Mouse (Mus musculus) kidney, embryonic 14.5 days (tissue): Measurements from ENCODE around the gene Atl3. TPM values are rescaled to one million over a fixed set of nuclear protein-coding genes. Genes with fewer than 3 reads are reported as not detected.

ENCODE experiments used
- ATAC-seq: fragments of 200-750 bp; cut with Nextera tagmentation; 2 replicates; pipeline ENCODE4 v1.8.0; 2017; ENCODE audit warnings: moderate number of reproducible peaks, mild to moderate bottlenecking, moderate TSS enrichment, moderate library complexity; ENCODE audit not compliant: low FRiP score, low TSS enrichment
- H3K27ac ChIP-seq: fragments of 300-500 bp; sonication (generic); 2 replicates; pipeline ENCODE4 v1.5.1; 2014; ENCODE audit warnings: low read depth, mild to moderate bottlenecking, low read length, moderate library complexity, mixed read lengths
- H3K27me3 ChIP-seq: fragments of 300-500 bp; sonication (generic); 2 replicates; pipeline ENCODE4 v1.6.1; 2014; ENCODE audit warnings: mild to moderate bottlenecking, low read length; ENCODE audit not compliant: control insufficient read depth, insufficient read depth
- H3K36me3 ChIP-seq: fragments of 300-500 bp; sonication (generic); 2 replicates; pipeline ENCODE4 v1.6.1; 2014; ENCODE audit warnings: low read length, mixed read lengths; ENCODE audit not compliant: control insufficient read depth, insufficient read depth
- H3K4me1 ChIP-seq: fragments of 300-500 bp; sonication (generic); 2 replicates; pipeline ENCODE4 v1.6.1; 2014; ENCODE audit warnings: low read length, mixed read lengths; ENCODE audit not compliant: control insufficient read depth, insufficient read depth
- H3K4me2 ChIP-seq: fragments of 300-500 bp; sonication (generic); replicated peaks from 2 replicates; pipeline ENCODE4 v1.6.1; 2014; ENCODE audit warnings: low read depth, mild to moderate bottlenecking, low read length
- H3K4me3 ChIP-seq: fragments of 300-500 bp; sonication (generic); 2 replicates; pipeline ENCODE4 v1.5.1; 2014; ENCODE audit warnings: mild to moderate bottlenecking, low read length
- H3K9ac ChIP-seq: fragments of 300-500 bp; sonication (generic); 2 replicates; pipeline ENCODE4 v1.6.1; 2014; ENCODE audit warnings: low read depth, mild to moderate bottlenecking, low read length, moderate library complexity
- H3K9me3 ChIP-seq: fragments of 300-500 bp; sonication (generic); 2 replicates; pipeline ENCODE4 v1.6.1; 2016; ENCODE audit warnings: low read length; ENCODE audit not compliant: control insufficient read depth
- WGBS: fragments of 180-500 bp; shearing (Covaris S2); extraction: QIAGEN DNeasy Blood & Tissue Kit; methylation state at CpG from one replicate; pipeline ENCODE4 v1.1.7; 2014; 5-methylcytosine and 5-hydroxymethylcytosine counted together
- polyA plus RNA-seq: library from polyadenylated mRNA; unstranded; fragments of >200 nt; fragmentation: Nextera tagmentation; extraction: Ambion mirVana; gene quantifications from 2 replicates; pipeline ENCODE4 v1.2.1, GENCODE M21; 2014

Gene Atl3
- polyA plus RNA-seq, 1 experiment from 2014 or later = 17.7 TPM

GRCm38 (mm10) chr19:7521619-7522018, 27.8 kb downstream of the Atl3 start:
- no peak overlapping the region for H3K4me2 ChIP-seq
- peaks cover 47% of the 10 kb centered on the region for H3K36me3 ChIP-seq
- H3K27ac ChIP-seq = no peak overlapping the region
- no peaks in the 10 kb centered on the region for H3K4me1 ChIP-seq
- peaks cover 6% of the 10 kb centered on the region for H3K9me3 ChIP-seq
- H3K4me3 ChIP-seq = no peak overlapping the region
- ATAC-seq = no peak
- no peak overlapping the region for H3K9ac ChIP-seq
- H3K27me3 ChIP-seq = no peaks in the 10 kb centered on the region
- WGBS = 98% methylated on average over 3 of the region's 3 CpGs

DNA sequence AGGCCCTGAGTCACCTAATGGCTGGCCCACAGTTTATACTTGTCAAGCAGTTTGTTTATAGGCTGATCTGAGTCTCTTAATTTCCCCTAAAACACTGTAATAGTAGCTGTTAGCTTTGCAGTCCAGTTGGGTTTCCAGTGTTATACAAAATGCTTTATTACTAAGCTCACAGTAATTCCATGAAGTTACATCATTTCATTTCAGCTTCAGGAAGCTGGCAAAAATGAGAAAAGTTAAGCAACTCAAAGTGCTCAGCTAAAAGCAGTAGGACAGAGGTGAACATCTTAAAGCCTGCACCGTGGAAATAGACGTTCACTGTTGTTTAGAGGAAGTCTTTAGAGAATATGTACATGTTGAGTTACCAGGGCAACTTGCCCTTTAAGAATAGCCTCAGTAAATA, 29.0 kb downstream of the Atl3 start:
- 100% methylated on average over 2 of the region's 2 CpGs for WGBS
- ATAC-seq = no peak

DNA sequence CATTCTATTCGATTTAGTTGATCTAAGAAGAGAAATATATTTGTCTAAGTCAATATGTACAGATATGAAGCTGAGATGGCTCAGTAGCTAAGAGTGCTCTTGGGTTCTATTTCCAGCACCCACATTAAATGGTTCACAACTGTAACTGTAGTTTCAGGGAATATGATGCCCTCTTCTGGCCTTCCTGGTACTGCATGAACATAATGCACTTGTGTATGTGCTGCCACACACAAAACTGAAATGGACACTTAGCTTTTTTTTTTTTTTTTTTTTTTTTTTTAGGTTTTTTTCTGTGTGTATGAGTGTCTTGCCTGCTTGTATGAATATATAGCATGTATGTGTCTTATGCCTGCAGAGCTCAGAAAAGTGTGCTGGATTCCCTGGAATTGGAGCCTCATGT, 29.5 kb downstream of the Atl3 start:
- Histone ChIP-seq H3K36me3 (peaks cover 47% of the 10 kb centered on the region), H3K9me3 (peaks cover 6% of the 10 kb centered on the region), H3K27me3 (no peaks in the 10 kb centered on the region), H3K27ac (no peak overlapping the region), H3K9ac (no peak overlapping the region), H3K4me2 (no peak overlapping the region), H3K4me1 (no peaks in the 10 kb centered on the region), H3K4me3 (no peak overlapping the region)
- 94% methylated on average over 1 of the region's 1 CpGs for WGBS
- ATAC-seq = no peak

More for the DNA sequence above, 29.0 kb downstream of the Atl3 start:
- peaks cover 6% of the 10 kb centered on the region for H3K9me3 ChIP-seq
- H3K4me2 ChIP-seq = no peak overlapping the region
- H3K27me3 ChIP-seq = no peaks in the 10 kb centered on the region
- H3K9ac ChIP-seq = no peak overlapping the region
- H3K4me3 ChIP-seq = no peak overlapping the region
- H3K4me1 ChIP-seq = no peaks in the 10 kb centered on the region
- H3K36me3 ChIP-seq = peaks cover 48% of the 10 kb centered on the region
- H3K27ac ChIP-seq = no peak overlapping the region

GRCm38 (mm10) chr19:7523781-7524180, 29.9 kb downstream of the Atl3 start:
- peaks cover 6% of the 10 kb centered on the region for H3K9me3 ChIP-seq
- H3K4me2 ChIP-seq = no peak overlapping the region
- H3K27me3 ChIP-seq = no peaks in the 10 kb centered on the region
- H3K27ac ChIP-seq = no peak overlapping the region
- no peaks in the 10 kb centered on the region for H3K4me1 ChIP-seq
- H3K4me3 ChIP-seq = no peak overlapping the region
- no peak for ATAC-seq
- no peak overlapping the region for H3K9ac ChIP-seq
- peaks cover 42% of the 10 kb centered on the region for H3K36me3 ChIP-seq

- H3K4me2 ChIP-seq = no peak overlapping the region
- no peaks in the 10 kb centered on the region for H3K27me3 ChIP-seq
- ATAC-seq = no peak
- WGBS = 61% methylated on average over 3 of the region's 3 CpGs
- no peak overlapping the region for H3K4me3 ChIP-seq
- no peak overlapping the region for H3K27ac ChIP-seq
- H3K36me3 ChIP-seq = peaks cover 44% of the 10 kb centered on the region
- H3K9ac ChIP-seq = no peak overlapping the region
- no peaks in the 10 kb centered on the region for H3K4me1 ChIP-seq
- peaks cover 6% of the 10 kb centered on the region for H3K9me3 ChIP-seq
Measured at GRCm38 (mm10) chr19:7524879-7525278, 31.0 kb downstream of the Atl3 start.

- peaks cover 47% of the 10 kb centered on the region for H3K36me3 ChIP-seq
- H3K9me3 ChIP-seq = no peaks in the 10 kb centered on the region
- H3K9ac ChIP-seq = no peak overlapping the region
- ATAC-seq = peak; percentile 60; the same call in 1 of the 2 replicates
- H3K4me3 ChIP-seq = no peak overlapping the region
- no peak overlapping the region for H3K27ac ChIP-seq
- H3K4me1 ChIP-seq = no peaks in the 10 kb centered on the region
- no peak overlapping the region for H3K4me2 ChIP-seq
- H3K27me3 ChIP-seq = no peaks in the 10 kb centered on the region
- WGBS = 54% methylated on average over 7 of the region's 7 CpGs
Measured at GRCm38 (mm10) chr19:7528639-7529428, 35.0 kb downstream of the Atl3 start.

GRCm38 (mm10) chr19:7531906-7532305, 38.1 kb downstream of the Atl3 start:
- Histone ChIP-seq H3K36me3 (peaks cover 52% of the 10 kb centered on the region), H3K27ac (no peak overlapping the region), H3K4me1 (no peaks in the 10 kb centered on the region), H3K4me3 (no peak overlapping the region), H3K9me3 (no peaks in the 10 kb centered on the region), H3K4me2 (no peak overlapping the region), H3K27me3 (no peaks in the 10 kb centered on the region), H3K9ac (no peak overlapping the region)
- WGBS = 89% methylated on average over 5 of the region's 5 CpGs
- no peak for ATAC-seq

DNA sequence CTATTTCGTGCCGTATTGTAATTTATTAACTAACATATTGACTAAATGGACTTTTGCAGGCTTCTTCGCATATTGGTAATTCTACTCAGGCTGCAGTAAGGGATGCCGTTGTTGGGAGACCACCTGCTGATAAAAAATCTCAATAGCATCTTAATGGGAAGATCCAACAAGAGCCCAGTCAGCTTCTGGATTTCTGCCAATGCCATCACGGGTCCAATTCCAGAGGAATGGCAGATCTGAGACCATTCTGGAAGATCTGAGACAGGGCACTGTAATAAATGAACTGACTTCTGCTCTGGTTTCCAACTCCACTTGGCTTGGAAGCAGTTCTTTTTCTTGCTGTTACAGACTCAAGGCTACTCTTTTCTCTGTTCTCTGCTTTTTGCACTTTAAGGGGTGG, 40.1 kb downstream of the Atl3 start:
- Histone ChIP-seq H3K27ac (no peak overlapping the region), H3K4me3 (no peak overlapping the region), H3K27me3 (no peaks in the 10 kb centered on the region), H3K36me3 (peaks cover 50% of the 10 kb centered on the region), H3K4me2 (no peak overlapping the region), H3K9ac (no peak overlapping the region), H3K4me1 (no peaks in the 10 kb centered on the region), H3K9me3 (no peaks in the 10 kb centered on the region)
- 91% methylated on average over 5 of the region's 5 CpGs for WGBS
- no peak for ATAC-seq

DNA sequence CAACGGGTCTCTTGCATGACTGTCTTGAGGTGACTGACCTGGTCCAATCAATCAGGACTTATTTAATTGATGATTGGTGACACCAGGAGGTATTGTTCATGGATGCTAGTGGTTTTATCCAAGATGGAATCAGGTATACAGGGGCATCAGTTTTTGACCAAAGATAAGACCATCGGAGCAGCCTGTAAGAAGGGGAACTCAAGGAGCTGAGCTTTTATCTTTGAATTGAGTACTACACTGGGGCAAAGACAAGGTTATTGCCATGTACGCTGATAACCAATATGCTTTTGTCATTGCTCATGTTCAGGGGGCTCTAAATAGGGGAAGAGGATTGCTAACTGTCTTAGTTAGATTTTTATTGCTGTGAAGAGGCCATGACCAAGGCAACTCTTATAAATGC, 55.1 kb downstream of the Atl3 start:
- H3K27ac ChIP-seq = no peak overlapping the region
- WGBS = 94% methylated on average over 3 of the region's 3 CpGs
- ATAC-seq = no peak
- no peak overlapping the region for H3K4me3 ChIP-seq
- no peaks in the 10 kb centered on the region for H3K36me3 ChIP-seq
- H3K9me3 ChIP-seq = peaks cover 2% of the 10 kb centered on the region; the same call in 1 of the 2 replicates
- H3K27me3 ChIP-seq = no peaks in the 10 kb centered on the region
- H3K4me2 ChIP-seq = no peak overlapping the region
- no peak overlapping the region for H3K9ac ChIP-seq
- H3K4me1 ChIP-seq = no peaks in the 10 kb centered on the region
